Mouse (Mus musculus) spleen, adult 18-20 months (tissue): ENCODE data around the gene Tulp1.
"Not testable (repeated sequence)": the region's sequence is repeated elsewhere in the genome, so short reads cannot be mapped to it uniquely, and the experiment has no call there.

Experiments
- DNase-seq, 2 experiments: peaks; one replicate each; pipeline ENCODE4 v3.0.0; 2022; ENCODE audit warnings: mixed read lengths in 2 of 2

Tulp1 gene

GRCm38 (mm10) chr17:28335267-28335666 lies 29.8 kb downstream of the Tulp1 start:
- DNase-seq = no peak

DNA sequence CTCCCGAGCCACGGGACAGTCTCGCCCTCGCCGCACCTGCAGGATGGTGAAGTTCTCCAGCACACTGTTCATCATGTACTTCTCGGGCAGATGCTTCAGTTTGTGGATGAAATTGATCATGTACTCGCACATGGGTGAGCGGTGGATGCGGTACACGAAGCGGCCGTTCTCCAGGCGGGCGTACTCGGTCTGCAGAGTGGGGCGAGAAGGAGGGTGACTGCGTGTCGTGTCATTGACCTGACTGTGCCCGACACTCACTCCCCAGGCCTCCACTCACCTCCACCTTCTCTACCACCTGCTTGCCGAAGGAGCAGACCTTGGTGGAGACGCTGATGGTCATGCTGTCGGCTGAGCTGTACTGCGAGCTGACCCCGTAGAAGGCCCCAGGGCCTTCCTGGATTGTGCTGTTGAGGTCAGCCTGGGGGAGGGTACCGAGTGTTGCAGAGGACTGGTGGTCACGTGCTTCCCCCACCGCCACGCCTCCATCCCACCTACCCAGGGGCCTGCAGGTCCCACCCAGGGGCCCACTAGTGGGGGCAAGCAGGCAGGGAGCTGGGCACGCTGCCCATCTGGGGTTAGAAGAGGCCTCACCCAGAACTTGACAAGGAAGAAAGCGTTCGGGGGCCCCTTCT lies 32.0 kb downstream of the Tulp1 start:
- DNase-seq = no peak

GRCm38 (mm10) chr17:28332113-28332914 lies 32.7 kb downstream of the Tulp1 start:
- no peak for DNase-seq

DNA sequence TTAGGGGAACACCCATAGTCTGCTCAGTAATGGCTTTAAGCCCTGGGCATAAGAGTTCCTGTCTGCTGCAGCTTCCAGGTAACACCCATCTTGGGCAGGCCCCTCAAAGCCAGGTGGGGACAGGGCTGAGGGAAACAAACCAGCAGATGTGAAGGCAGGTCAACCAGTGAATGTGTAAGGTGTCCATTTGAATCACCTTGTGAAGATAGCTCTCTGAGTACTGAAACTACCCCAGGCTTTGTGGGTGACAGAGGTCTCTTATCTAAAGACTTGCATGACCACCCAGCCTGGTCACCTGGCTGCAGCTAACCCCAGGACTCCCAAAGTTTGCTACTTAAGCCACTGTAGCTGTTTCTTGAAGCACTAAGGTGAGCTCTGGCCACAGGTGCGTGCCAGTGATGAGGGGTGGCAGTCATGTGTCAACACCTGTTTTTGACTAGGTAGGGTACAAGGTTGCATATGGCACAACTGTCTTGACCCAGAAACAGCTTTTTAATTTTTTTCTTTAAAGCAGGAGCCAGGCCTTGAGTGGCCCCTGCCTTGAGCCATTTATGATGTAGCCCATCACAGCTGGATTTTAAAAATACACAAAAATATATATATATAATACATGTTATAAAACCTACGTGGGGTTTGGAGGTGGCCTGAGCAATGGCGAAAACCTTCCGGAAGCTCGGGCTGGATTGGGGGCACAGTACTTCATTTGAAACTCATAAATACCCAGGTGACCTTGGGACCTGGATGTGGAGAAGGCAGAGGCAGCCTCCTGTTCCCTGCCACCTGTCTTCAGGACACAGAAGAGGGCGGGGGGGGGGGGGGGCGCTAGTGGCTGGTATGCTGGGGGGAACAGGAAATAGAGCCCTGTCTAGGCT lies 33.5 kb downstream of the Tulp1 start:
- DNase-seq = no peak

DNA sequence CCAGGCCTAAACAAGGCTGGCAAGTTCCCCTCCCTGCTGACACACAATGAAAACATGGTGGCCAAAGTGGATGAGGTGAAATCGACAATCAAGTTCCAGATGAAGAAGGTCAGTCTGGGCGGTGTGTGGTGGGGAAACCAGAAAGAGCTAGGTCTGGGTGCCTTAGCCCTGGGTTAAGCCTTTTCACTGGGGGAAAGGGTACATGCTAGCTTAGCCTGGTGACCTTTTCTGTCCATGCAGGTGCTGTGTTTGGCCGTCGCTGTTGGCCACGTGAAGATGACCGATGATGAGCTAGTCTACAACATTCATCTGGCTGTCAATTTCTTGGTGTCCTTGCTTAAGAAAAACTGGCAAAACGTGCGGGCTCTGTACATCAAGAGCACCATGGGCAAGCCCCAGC lies 34.4 kb downstream of the Tulp1 start:
- DNase-seq = not testable (repeated sequence)

DNA sequence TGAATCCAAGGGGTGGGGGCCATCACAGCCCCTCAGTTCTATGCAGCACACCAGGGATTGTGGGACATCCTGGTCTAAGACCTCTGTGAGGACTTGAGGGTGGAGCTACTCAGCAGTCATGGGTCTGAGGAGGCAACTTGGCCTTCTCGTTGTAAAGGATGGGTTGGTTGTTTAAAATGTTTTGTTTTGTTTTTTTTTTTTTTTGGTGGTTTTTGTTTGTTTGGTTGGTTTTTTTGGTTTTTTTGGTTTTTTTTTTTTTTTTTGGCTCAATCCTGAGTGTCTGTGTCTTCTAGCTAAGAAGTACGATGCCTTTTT lies 34.8 kb downstream of the Tulp1 start:
- no peak for DNase-seq

- DNase-seq = no peak
Observed at GRCm38 (mm10) chr17:28329503-28330231, 35.4 kb downstream of the Tulp1 start.

DNA sequence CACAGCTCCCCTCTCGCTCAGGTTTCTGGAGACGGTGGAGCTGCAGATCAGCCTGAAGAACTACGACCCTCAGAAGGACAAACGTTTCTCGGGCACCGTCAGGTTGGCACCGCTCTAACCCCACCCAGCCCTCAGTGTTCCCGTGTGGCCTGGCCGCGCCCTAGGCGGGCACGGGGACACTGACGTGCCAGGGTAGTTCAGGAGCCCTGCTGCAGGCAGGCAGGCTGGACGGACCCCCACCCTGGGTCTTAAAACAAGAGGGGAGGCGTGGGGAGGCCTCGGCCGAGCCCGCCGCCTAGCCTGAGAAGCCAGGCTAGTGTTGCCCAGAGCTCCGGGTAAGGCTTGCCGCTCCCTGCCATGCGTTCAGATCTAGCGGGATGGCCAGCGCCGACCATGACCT lies 36.1 kb downstream of the Tulp1 start:
- DNase-seq = peak in 1 of 2 experiments; percentile 26

DNA sequence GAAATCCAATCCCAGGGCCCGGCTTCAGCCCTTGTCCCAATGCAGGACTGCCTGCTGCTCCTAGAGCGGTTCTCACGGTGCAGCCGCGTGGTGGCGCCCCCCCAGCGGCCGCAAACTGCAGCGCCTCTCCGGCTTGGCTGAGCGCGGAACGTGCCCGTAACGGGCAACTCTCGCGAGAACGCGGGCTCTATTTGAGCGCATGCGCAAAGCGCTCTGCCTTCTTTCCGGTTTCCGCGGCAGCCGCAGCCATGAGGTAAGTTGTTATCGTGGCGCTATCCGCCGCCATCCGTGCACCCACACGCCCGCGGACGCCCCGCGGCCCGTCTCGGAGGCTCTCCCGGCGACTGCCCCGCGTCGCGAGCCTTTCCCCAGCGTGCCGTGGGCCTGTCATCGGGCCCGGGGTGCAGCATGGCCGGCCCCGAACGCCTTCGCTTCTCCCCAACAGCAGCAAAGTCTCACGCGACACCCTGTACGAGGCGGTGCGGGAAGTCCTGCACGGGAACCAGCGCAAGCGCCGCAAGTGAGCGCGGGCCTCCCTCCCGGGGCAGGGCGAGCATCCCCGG lies 36.6 kb downstream of the Tulp1 start, which contains the start of gene Rpl10a:
TSS of gene Rpl10a (plus strand) at position 106 of the 563 bp plus-strand sequence.
- peak; percentile 94 to 97 for DNase-seq

GRCm38 (mm10) chr17:28327673-28328325 lies 37.2 kb downstream of the Tulp1 start:
- no peak for DNase-seq

- DNase-seq = no peak
Observed at GRCm38 (mm10) chr17:28326951-28327350, 38.1 kb downstream of the Tulp1 start.

- DNase-seq = no peak
Observed at GRCm38 (mm10) chr17:28325751-28326150, 39.3 kb downstream of the Tulp1 start.

GRCm38 (mm10) chr17:28324416-28324815 lies 40.6 kb downstream of the Tulp1 start:
- not testable (repeated sequence) for DNase-seq

- no peak for DNase-seq
Observed at GRCm38 (mm10) chr17:28323786-28324185, 41.2 kb downstream of the Tulp1 start.

GRCm38 (mm10) chr17:28321700-28322099 lies 43.3 kb downstream of the Tulp1 start:
- no peak for DNase-seq

- no peak for DNase-seq
Observed at GRCm38 (mm10) chr17:28317725-28318124, 47.3 kb downstream of the Tulp1 start.

GRCm38 (mm10) chr17:28317091-28317490 lies 47.9 kb downstream of the Tulp1 start:
- no peak for DNase-seq

- no peak for DNase-seq
Observed at GRCm38 (mm10) chr17:28316476-28316875, 48.5 kb downstream of the Tulp1 start.

GRCm38 (mm10) chr17:28315611-28316160 lies 49.3 kb downstream of the Tulp1 start:
- no peak for DNase-seq

DNA sequence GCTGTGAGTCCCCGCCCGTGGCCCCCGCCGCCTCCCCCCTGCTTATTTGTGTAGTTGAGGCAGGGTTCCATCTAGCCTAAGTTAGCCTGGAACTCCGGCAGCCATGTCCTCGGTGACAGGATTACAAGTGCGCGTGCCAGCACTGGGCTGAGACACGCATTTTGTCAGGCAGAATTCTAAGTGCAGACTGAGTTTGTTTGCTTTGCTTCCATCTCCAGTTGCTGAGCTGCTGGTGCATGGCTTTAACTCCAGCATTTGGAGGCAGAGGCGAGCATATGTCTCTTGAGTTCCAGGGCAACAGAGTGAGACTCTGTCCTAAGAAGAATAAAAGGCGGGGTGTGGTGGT lies 51.2 kb downstream of the Tulp1 start:
- no peak for DNase-seq

- DNase-seq = peak; percentile 92 to 94
Observed at GRCm38 (mm10) chr17:28313212-28313879, 51.7 kb downstream of the Tulp1 start, which contains the start of gene Fance. Fance (plus strand) TSS chr17:28313519.
